In the genomic region with DNA sequence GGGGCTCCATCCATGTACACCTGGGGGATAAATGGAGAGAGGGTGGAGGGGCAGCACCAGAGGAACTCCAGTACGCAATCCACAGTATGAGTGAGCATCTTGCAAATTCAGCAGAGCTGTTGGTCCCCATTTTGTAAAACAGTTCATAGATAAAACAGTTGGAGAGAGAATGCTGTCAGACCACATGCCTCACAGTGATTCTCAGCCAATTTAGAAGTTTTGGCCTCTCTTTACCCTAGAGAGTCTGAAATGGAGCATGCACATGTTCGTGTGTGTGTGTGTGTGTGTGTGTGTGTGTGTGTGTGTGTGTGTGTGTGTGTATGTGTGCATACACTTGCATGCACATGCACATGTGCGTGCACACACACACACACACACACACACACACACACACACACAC, we compare ENCODE assay signal across 17 mouse cellular contexts. TPM values are rescaled to one million over a fixed set of nuclear protein-coding genes. Genes with fewer than 3 reads are reported as not detected.
DNase-seq lines count a peak whose midpoint lies in the region; ATAC-seq and TF ChIP-seq lines count a peak whose summit lies in the region.
"Had no signal": no experiment of that assay in that cellular context is flagged by ENCODE, and none has a peak within 500 bp of the region (broad histone marks: within the 10 kb centered on the region; RNA-seq: fewer than 3 reads in every experiment).

No protein-coding gene starts in this region.

- H3K4me2 ChIP-seq in forebrain, embryonic 16.5 days (ENCODE audit: low read length), result no peak overlapping the region
- H3K4me2 ChIP-seq in forebrain, embryonic 14.5 days (ENCODE audit: low read length), result no peak overlapping the region
- H3K4me2 ChIP-seq: embryonic facial prominence, embryonic 12.5 days had no signal

- no peaks in the 10 kb centered on the region for H3K9me3 ChIP-seq in forebrain, embryonic 16.5 days (ENCODE audit: control insufficient read depth, low read length)
- H3K9me3 ChIP-seq in forebrain, embryonic 14.5 days (replicated peaks; ENCODE audit: control insufficient read depth, low read length), result no peaks in the 10 kb centered on the region
- no peaks in the 10 kb centered on the region for H3K9me3 ChIP-seq in limb, embryonic 10.5 days (replicated peaks)
- H3K9me3 ChIP-seq: embryonic facial prominence, embryonic 10.5 days; embryonic facial prominence, embryonic 12.5 days had no signal

- peak; percentile 44 for ATAC-seq in forebrain, embryonic 16.5 days
- ATAC-seq in forebrain, embryonic 14.5 days, result no peak

- H3K27ac ChIP-seq in forebrain, embryonic 16.5 days (ENCODE audit: low read length), result no peak overlapping the region
- H3K27ac ChIP-seq in forebrain, embryonic 14.5 days (ENCODE audit: low read depth, low read length), result no peak overlapping the region
- 0 out of 2 replicates have a peak overlapping the region, but pooled peaks have one; percentile 8 for H3K27ac ChIP-seq in limb, embryonic 10.5 days
- H3K27ac ChIP-seq: embryonic facial prominence, embryonic 10.5 days; embryonic facial prominence, embryonic 12.5 days had no signal

- H3K9ac ChIP-seq in forebrain, embryonic 16.5 days (replicated peaks; ENCODE audit: low read depth, low read length), result no peak overlapping the region
- no peak overlapping the region for H3K9ac ChIP-seq in forebrain, embryonic 14.5 days (ENCODE audit: low read length)
- H3K9ac ChIP-seq: embryonic facial prominence, embryonic 12.5 days had no signal

- H3K36me3 ChIP-seq in forebrain, embryonic 16.5 days (ENCODE audit: control insufficient read depth, insufficient read depth), result no peaks in the 10 kb centered on the region
- no peaks in the 10 kb centered on the region for H3K36me3 ChIP-seq in forebrain, embryonic 14.5 days (ENCODE audit: control insufficient read depth, insufficient read depth, low read length)
- H3K36me3 ChIP-seq in limb, embryonic 10.5 days, result no peaks in the 10 kb centered on the region
- H3K36me3 ChIP-seq: embryonic facial prominence, embryonic 10.5 days; embryonic facial prominence, embryonic 12.5 days had no signal

- TF ChIP-seq POLR2A in brain, embryonic 14.5 days (IDR thresholded peaks at IDR 0.05; ENCODE audit: borderline replicate concordance, extremely low read depth, insufficient read depth, insufficient read length, poor library complexity, severe bottlenecking), result no peak

- no peaks in the 10 kb centered on the region for H3K27me3 ChIP-seq in forebrain, embryonic 16.5 days (replicated peaks; ENCODE audit: control insufficient read depth, insufficient read depth, low read length)
- no peaks in the 10 kb centered on the region for H3K27me3 ChIP-seq in forebrain, embryonic 14.5 days (replicated peaks; ENCODE audit: control insufficient read depth, insufficient read depth, low read length)
- H3K27me3 ChIP-seq in limb, embryonic 10.5 days (ENCODE audit: low read depth, poor library complexity, severe bottlenecking), result 0 out of 2 replicates have a peak, but pooled peaks cover 3% of the 10 kb centered on the region

- no peak for DNase-seq in forebrain, embryonic 14.5 days (ENCODE audit: low spot score)
- DNase-seq in brain, embryonic 14.5 days (ENCODE audit: low read depth), result peak; percentile 41
- no peak for DNase-seq in limb, embryonic 10.5 days (ENCODE audit: low spot score)
- no peak for DNase-seq in heart, adult 18-20 months
- DNase-seq: adrenal gland, adult 2 months; adrenal gland, postnatal 10 days; adrenal gland, postnatal 25 days; cerebellum, adult 11-12 months; cerebellum, adult 2 months; cerebellum, adult 9-10 months; cerebellum, postnatal 10 days; cerebellum, postnatal 25 days had no signal

- WGBS in forebrain, embryonic 16.5 days, result 58% methylated on average over 2 of the region's 3 CpGs
- 73% methylated on average over 3 of the region's 3 CpGs for WGBS in forebrain, embryonic 14.5 days
- WGBS in limb, embryonic 10.5 days, result 93% methylated on average over 3 of the region's 3 CpGs

- H3K4me1 ChIP-seq in forebrain, embryonic 16.5 days (replicated peaks; ENCODE audit: control insufficient read depth, insufficient read depth, low read length), result peaks cover 27% of the 10 kb centered on the region
- peaks cover 10% of the 10 kb centered on the region; the same call in 1 of the 2 replicates for H3K4me1 ChIP-seq in forebrain, embryonic 14.5 days (ENCODE audit: control insufficient read depth, insufficient read depth, low read length)
- H3K4me1 ChIP-seq in limb, embryonic 10.5 days, result peaks cover 36% of the 10 kb centered on the region

- TF ChIP-seq CTCF in brain, embryonic 14.5 days (IDR thresholded peaks at IDR 0.05; ENCODE audit: borderline replicate concordance, extremely low read depth, insufficient read depth, insufficient read length), result no peak

- H3K4me3 ChIP-seq in forebrain, embryonic 16.5 days (replicated peaks; ENCODE audit: low read length), result no peak overlapping the region
- no peak overlapping the region for H3K4me3 ChIP-seq in forebrain, embryonic 14.5 days (ENCODE audit: low read depth, low read length)
- no peak overlapping the region for H3K4me3 ChIP-seq in limb, embryonic 10.5 days
- H3K4me3 ChIP-seq: embryonic facial prominence, embryonic 10.5 days; embryonic facial prominence, embryonic 12.5 days had no signal

RNA-seq across cellular contexts. Expression of gene Slc6a12, which starts 17.6 kb away (rescaled TPM):
- 0.53 and 0.79 TPM in 2 replicates for polyA plus RNA-seq in forebrain, embryonic 16.5 days (2015; fragmentation: Nextera tagmentation; extraction: Ambion mirVana)
- 0.66 and 0.75 TPM in 2 replicates for polyA plus RNA-seq in forebrain, embryonic 14.5 days (2014; fragmentation: Nextera tagmentation; extraction: Ambion mirVana)
- 1.1 and 1.5 TPM in 2 replicates for polyA plus RNA-seq in brain, embryonic 14.5 days (2012; rRNA removed)
- 0.55 and 1.0 TPM in 2 replicates for polyA plus RNA-seq in limb, embryonic 10.5 days (2016; fragmentation: Nextera tagmentation; extraction: Ambion mirVana)
- total RNA-seq in heart, adult 18-20 months (2021), result not detected
- total RNA-seq: MEL had no signal
- polyA plus RNA-seq: embryonic facial prominence, embryonic 12.5 days had no signal

RNA-seq across cellular contexts. Expression of gene Slc6a13, which starts 25.3 kb away (rescaled TPM):
- 24.7 and 33.1 TPM in 2 replicates for polyA plus RNA-seq in forebrain, embryonic 16.5 days (2015; fragmentation: Nextera tagmentation; extraction: Ambion mirVana)
- 20.3 and 30.9 TPM in 2 replicates for polyA plus RNA-seq in forebrain, embryonic 14.5 days (2014; fragmentation: Nextera tagmentation; extraction: Ambion mirVana)
- polyA plus RNA-seq in brain, embryonic 14.5 days (2012; rRNA removed), result 18.4 and 25.4 TPM in 2 replicates
- polyA plus RNA-seq in limb, embryonic 10.5 days (2016; fragmentation: Nextera tagmentation; extraction: Ambion mirVana), result 1.1 and 1.7 TPM in 2 replicates
- total RNA-seq in heart, adult 18-20 months (2021), result under 1 TPM; 0.21 to 0.35 TPM
- polyA plus RNA-seq: C2C12 had no signal
